In the genomic region with DNA sequence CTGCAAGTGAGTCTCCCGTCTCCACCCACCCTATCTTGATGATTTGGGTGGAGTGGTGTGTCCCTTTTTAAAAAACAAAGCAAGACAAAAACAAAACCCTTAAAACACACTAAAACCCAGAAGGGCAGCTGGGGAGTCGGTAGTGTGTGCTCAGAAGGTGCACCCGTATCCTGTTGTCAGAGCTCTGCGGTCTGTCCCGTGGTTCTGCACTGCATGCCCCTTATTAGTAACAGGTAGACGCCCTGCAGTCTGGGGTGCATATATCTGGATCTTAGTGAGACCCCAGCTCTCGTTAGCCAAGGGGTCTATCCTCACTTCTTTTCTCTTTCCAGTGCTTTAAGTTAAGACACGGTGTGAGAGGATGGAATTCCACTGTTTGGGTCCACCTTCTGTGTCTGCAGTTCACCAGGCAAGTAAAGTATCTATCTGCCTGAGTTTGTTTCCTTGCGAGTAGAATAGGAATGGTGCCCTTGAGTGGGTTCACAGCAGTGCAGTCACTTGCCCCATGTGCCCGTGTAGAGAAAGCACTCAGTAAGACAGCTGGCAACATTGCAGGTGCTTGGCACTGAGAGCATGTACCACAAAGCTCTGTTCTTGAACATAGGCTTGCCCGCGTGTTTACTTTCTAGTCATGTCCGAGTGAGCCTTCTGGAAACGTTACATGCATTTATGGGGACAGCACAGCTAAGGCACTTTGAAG, we compare ENCODE assay signal across 11 mouse cellular contexts.
DNase-seq lines count a peak whose midpoint lies in the region; ATAC-seq lines count a peak whose summit lies in the region.
"Had no signal": no experiment of that assay in that cellular context is flagged by ENCODE, and none has a peak within 500 bp of the region (broad histone marks: within the 10 kb centered on the region; RNA-seq: fewer than 3 reads in every experiment).

No protein-coding gene starts in this region.

- 71% methylated on average over 14 of the region's 14 CpGs for WGBS in heart, embryonic 13.5 days

- intact Hi-C loops in heart, postnatal 36 days (cut with DNase I): no loop called here

- H3K9ac ChIP-seq in heart, embryonic 13.5 days: no peak overlapping the region
- H3K9ac ChIP-seq: limb, embryonic 15.5 days had no signal

- H3K4me3 ChIP-seq in heart, embryonic 13.5 days: no peak overlapping the region
- H3K4me3 ChIP-seq: gastrocnemius, adult 2 months; limb, embryonic 15.5 days had no signal

- ATAC-seq in heart, embryonic 13.5 days (ENCODE audit: extremely low read depth, insufficient number of reproducible peaks, low FRiP score, low TSS enrichment): no peak
- ATAC-seq: intestine, embryonic 16.5 days had no signal

- peak overlapping the region; percentile 24 for H3K4me2 ChIP-seq in heart, embryonic 13.5 days
- H3K4me2 ChIP-seq: limb, embryonic 15.5 days had no signal

- peaks cover 62% of the 10 kb centered on the region for H3K4me1 ChIP-seq in heart, embryonic 13.5 days

- no peak for DNase-seq in heart, postnatal 36 days
- DNase-seq in right cerebral cortex, postnatal 10 days (ENCODE audit: low spot score in 2 of 2): peak; percentile 78 to 82
- DNase-seq in right cerebral cortex, adult 2 months (ENCODE audit: low spot score in 2 of 2): no peak
- peak; percentile 88 for DNase-seq in induced T-regulatory cell, adult 2 months (ENCODE audit: low read depth)
- DNase-seq in spleen, postnatal 36 days (ENCODE audit: low spot score in 2 of 2): peak; percentile 74 to 80
- no peak for DNase-seq in ovary, postnatal 14 days (ENCODE audit: low spot score)
- DNase-seq in embryo, embryonic 11 days: no peak
- DNase-seq: gastrocnemius, adult 2 months had no signal

- H3K27ac ChIP-seq in heart, embryonic 13.5 days (replicated peaks): peak overlapping the region; percentile 53; the same call in 1 of the 2 replicates
- H3K27ac ChIP-seq: limb, embryonic 15.5 days had no signal

- H3K36me3 ChIP-seq in heart, embryonic 13.5 days: no peaks in the 10 kb centered on the region
- H3K36me3 ChIP-seq: limb, embryonic 15.5 days had no signal

- no peaks in the 10 kb centered on the region for H3K27me3 ChIP-seq in heart, embryonic 13.5 days (replicated peaks)
- H3K27me3 ChIP-seq: limb, embryonic 15.5 days had no signal

- H3K9me3 ChIP-seq in heart, embryonic 13.5 days: no peaks in the 10 kb centered on the region
- H3K9me3 ChIP-seq: limb, embryonic 15.5 days had no signal

Comparison
In these comparisons a context has a peak if more than half of its experiments do, and no peak if none do; other contexts are left out.
1. DNase-seq: peak in right cerebral cortex, postnatal 10 days (2 of 2), induced T-regulatory cell, adult 2 months (single experiment) and spleen, postnatal 36 days (2 of 2); none in heart, postnatal 36 days (0 of 2), right cerebral cortex, adult 2 months (0 of 2), ovary, postnatal 14 days (single experiment) and embryo, embryonic 11 days (single experiment).